Mouse (Mus musculus) olfactory bulb, adult 2 months (tissue): ENCODE measurements at regions not wholly inside any gene's neighbourhood (a gene's known extent, or its start where the extent isn't known, plus 50 kb on each side); places are given as distances from the start of the nearest gene placed in this dataset.

ENCODE experiments used
- CTCF ChIP-seq: fragments of 200-500 bp; IDR thresholded peaks from 2 replicates; pipeline ENCODE4 v1.5.1; 2012; ENCODE audit warnings: low read depth, mild to moderate bottlenecking, low read length, moderate library complexity; ENCODE audit not compliant: insufficient read depth
- POLR2A ChIP-seq: fragments of 200-500 bp; IDR thresholded peaks from 2 replicates; pipeline ENCODE4 v1.6.1; 2012; ENCODE audit warnings: mild to moderate bottlenecking, low read depth, low read length, moderate library complexity; ENCODE audit not compliant: insufficient read depth

DNA sequence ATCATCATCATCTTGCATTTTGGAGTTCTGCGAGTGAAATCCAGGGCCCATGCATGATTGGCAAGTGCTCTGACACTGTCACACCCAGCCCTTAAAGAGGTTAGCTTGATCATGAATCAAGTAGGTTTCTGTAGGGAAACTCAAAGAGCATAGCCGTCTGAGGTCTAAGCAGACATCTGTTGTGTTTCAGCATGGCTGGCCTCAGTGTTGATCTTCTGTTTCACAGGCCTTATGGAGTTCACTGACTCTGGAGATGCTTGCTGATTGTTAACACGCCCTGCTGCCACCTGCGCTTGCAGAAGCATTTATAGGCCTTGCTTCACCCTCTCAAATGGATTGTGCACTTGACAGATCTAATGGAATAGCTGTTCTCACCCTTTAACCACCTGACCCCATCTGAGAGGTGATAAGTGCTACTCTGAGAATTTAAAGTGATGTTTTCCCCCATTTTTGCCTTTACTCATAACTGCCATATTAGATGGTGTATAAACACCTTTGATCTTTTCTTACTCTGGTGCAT, 406.2 kb downstream of the Bckdhb start:
- TF ChIP-seq POLR2A (no peak), CTCF (no peak)
